Mouse (Mus musculus) myocyte (in vitro differentiated cells): ENCODE results near the gene Tmem116.

ENCODE experiments used
- POLR2AphosphoS2 ChIP-seq: IDR thresholded peaks from one replicate; pipeline ENCODE4 v1.6.1; 2011; ENCODE audit warnings: low read depth, control low read depth; ENCODE audit not compliant: insufficient read length
- USF1 ChIP-seq: IDR thresholded peaks from one replicate; pipeline ENCODE4 v1.6.1; 2011; ENCODE audit warnings: low read depth, mild to moderate bottlenecking, control low read depth, moderate library complexity

DNA sequence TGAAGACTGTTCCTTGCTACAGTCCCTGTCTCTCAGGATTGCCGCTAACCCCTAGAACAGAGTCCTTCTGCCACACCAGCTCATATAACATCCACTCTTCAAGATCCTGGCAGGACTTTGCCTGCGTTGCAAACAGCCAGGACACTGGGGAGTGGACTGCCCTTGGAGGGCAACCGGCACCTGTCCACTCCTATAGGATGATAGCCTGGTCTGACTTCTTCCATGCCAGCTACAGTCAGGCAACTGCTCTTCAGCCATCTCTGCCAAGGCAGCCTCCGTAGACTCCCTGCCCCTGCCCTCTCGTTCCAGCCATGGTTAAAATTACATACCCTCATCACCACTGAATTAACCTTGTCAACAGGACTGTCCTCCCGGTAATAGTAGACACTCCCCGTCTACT, 97.5 kb downstream of the Tmem116 start:
- TF ChIP-seq USF1 (no peak), POLR2AphosphoS2 (no peak)
